Mouse (Mus musculus): Measurements from ENCODE around the gene Hoxa10.

DNA sequence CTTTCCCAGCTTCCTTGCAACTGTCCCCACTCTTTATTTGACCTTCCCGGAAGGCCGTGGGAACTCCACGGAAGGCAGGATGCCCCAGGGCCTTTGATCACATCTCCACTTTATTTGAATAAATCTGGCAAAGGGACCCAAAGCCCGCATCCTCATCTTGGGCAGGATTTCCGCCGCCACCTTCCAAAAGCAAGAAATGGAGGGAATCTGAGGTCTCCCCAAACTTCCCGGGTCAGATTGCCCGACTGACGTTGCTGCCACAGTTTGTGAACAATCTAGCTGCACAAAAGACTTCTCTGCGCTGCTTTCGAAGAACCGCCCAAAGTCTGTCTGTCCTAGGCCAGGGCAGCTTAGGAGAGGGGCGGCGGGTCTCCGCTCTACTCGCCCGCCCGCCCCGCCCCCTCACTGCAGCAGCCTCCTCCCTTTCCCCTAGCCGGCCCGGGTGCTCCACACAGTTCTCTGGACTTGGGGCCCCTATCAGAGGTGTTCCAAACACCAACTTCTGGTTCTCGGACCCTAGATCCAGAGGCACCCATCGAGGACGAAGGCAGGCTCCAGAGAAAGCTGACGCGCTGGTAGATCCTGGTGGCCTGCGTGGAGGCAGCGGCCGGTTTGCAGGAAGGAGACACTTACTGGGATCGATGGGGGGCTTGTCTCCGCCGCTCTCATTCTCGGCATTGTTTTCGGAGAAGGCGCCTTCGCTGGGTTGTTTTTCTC lies 15.6 kb downstream of the Hoxa10 start:
- TF ChIP-seq POLR2AphosphoS2 (IDR thresholded peaks at IDR 0.05; ENCODE audit: insufficient read length, low read depth), result no peak
- no peak for TF ChIP-seq POLR2A (IDR thresholded peaks at IDR 0.05; ENCODE audit: insufficient read length, low read depth)
- no peak for TF ChIP-seq USF1 (IDR thresholded peaks at IDR 0.05; ENCODE audit: low read depth)
- TF ChIP-seq TCF12 (IDR thresholded peaks at IDR 0.05; ENCODE audit: insufficient read depth, poor library complexity, severe bottlenecking), result no peak
- no peak for TF ChIP-seq TCF3 (IDR thresholded peaks at IDR 0.05; ENCODE audit: insufficient read length, low read depth)
- no peak for TF ChIP-seq MAX (IDR thresholded peaks at IDR 0.05; ENCODE audit: low read depth)
- TF ChIP-seq MYOD1 (IDR thresholded peaks at IDR 0.05; ENCODE audit: control insufficient read depth in 1 of 3, insufficient read length in 2 of 3, low read depth in 2 of 3), result no peak
- TF ChIP-seq MYOG (IDR thresholded peaks at IDR 0.05; ENCODE audit: control insufficient read depth in 1 of 3, insufficient read depth in 1 of 3, insufficient read length in 2 of 3, low read depth in 2 of 3), result no peak
- no peak for TF ChIP-seq CEBPB (IDR thresholded peaks at IDR 0.05; ENCODE audit: insufficient read depth, poor library complexity, severe bottlenecking)
